Mouse (Mus musculus) kidney, adult 8-10 months (tissue): ENCODE measurements at regions not wholly inside any gene's neighbourhood (a gene's known extent, or its start where the extent isn't known, plus 50 kb on each side); places are given as distances from the start of the nearest gene placed in this dataset.
A peak's percentile ranks its signal among the peaks of the same experiment; 100 is the strongest.

Experiments
- DNase-seq, 2 experiments: peaks; one replicate each; pipeline ENCODE4 v3.0.0; 2022

DNA sequence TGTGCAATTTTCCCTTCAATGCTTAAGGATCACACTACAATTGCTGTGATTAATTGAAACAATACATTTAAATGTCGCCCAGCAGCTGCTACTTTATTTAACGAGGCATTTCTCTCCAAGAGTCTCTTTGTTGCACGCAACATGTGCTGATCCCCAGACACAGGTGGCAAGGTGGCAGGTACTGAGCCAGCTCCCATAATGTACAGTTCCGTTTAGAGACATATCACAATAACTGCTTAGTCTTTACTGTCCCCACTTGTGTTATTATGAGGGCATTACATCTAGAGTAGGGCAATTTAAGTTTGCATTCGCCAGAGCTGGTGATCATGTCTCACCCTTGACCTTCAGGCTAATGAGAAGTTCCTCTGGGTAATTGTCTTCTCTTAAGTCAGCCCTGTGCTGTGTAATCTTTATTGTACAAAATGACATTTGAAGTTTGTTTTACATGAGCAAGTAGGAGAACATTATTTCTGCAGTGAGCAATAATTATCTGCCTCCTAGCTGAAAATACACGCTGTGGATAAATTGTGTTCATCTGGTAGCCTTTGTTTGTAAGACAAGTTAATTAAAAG is 1005.7 kb upstream of the Nudt12 start:
- DNase-seq = no peak

GRCm38 (mm10) chr17:59997952-59998351 is 984.8 kb upstream of the Nudt12 start:
- DNase-seq = no peak

DNA sequence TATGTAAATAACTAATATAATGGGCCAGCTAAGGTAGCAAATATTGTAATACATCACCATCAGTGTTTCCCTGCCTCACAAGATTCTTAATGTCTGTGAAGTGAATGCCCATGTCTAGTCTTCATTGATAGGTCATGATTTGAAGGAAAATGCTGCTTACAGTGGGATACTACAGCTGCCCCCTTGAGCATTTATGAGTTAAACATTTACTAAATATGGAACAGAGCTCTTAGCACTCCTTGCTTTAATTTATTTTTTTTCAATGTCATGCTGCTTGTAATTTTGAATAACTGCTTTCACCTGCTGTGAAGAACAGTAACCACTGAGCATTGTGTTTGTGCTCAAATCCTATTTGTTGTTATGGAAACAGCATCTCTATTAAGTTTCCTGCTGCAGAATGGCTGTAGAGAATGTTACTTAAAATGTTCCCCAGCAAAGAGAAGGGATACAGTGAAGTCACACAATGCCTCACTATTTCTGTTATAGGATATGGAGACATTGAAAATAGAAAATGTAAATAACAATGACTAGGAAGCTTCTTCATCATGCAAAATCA is 966.2 kb upstream of the Nudt12 start:
- DNase-seq = no peak

DNA sequence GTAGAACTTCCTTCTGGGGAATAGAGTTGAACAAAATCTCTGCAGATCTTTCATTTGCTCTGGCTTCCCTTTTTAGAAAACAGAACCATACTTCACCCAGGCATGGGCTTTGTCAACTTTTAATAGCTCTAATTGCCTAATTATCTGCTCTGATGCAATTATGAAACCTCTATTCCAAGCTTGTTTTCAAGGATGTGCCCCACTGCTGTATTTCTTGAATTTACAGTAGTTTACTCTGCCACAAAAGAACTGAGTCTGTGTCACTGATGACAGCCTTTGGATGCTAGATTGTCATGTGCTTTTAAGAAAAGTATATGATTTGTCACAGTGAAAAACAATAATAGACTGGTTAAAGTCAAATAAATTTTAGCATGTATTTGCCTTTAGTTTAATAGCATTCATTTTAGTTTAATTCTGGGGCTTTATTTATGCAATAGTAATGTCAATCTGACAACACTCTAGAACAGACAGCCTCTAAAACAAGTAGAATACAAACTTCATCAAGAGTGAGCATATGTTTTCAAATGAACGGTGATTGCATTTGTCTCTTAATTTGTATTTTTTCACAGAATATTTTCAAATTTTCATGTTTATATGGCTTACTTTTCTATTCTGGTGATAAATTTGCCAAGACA is 964.1 kb upstream of the Nudt12 start:
- no peak for DNase-seq

DNA sequence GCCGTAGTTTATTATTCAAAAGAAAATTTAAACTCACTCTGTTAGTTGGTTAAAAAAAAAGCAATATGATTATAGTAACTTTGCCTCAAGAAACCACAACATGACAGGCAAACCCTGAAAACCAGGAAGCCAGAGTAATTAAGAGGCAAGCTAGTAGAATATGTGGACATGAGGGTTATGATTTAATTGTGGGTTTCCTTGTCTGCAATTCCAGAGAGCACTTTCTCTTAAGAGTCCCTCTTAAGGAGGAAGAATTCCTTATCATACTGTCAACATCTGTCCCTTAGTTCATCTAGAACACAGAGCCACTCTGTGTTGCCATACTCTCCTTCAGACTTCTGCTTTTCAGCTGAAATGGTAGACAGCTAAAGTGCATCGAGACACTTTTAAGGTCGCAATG is 954.2 kb upstream of the Nudt12 start:
- DNase-seq = no peak

DNA sequence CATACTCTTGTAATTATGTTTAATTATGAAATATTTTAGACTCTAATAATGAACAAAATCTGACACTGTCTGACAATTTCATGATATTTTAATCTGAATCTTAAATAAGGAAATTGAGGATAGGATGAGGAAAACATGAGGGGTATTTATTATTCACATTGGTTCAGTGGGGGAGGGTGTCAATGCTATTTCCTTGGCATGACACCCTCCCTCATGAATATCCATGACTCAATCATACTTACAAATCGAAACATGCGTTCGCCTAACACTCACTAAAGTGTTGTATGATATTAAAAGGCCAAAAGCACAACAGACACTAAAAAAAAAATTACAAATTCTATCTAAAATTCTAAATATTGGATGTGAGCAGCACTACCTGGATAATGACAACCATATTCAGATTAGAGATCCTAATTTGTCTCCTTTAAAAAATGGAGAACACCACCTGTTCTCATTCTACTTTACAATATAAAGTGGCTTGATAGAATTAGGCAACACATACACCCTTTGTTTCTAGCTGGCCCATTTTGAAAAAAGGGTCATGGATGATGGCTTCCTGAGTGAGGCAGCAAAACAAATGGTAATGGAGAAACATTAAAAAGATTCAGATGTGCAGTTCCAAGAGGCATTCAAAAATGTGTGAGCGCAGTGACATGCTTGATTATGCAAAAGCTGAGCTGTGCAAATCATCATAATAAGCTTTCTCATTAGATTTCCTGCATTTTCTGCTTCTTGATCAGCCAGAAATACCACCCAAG is 942.3 kb upstream of the Nudt12 start:
- DNase-seq = no peak

DNA sequence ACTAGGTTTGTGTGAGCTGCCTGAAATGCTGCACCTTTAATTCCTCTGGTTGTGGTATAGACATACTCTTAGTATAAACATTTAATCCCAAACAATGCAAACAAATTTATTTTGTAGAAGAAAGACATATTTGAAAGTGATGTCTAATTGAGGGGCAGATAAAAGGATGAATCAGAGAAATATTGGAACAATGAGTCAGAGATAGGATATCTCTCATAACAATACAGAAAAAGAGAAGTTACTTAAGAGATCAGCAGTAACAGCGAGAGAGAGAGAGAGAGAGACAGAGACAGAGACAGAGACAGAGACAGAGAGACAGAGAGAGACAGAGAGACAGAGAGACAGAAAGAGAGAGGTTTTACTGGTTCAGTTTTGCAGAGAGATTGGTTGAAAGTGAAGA is 933.3 kb upstream of the Nudt12 start:
- DNase-seq = no peak

DNA sequence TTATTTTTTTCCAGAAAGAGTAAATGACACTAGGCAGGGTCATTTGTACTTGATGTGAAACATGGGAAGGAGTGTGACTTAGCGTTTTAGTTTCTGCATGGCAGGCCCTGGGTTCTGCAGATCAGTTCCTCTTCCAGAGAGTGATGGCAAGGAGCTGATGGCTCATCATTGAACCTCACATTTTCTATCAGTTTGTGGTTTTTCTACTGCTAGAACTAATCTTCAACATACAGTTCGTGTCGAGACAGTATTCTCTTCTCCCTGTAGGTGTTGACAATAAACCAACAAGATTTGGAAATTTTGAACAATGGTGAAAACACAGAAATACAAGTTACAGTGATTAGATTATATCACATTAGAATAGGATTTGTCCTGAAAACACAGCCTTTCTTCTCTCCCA is 891.2 kb upstream of the Nudt12 start:
- DNase-seq = no peak

- DNase-seq = no peak
Measured at GRCm38 (mm10) chr17:59877791-59878190, 864.6 kb upstream of the Nudt12 start.

DNA sequence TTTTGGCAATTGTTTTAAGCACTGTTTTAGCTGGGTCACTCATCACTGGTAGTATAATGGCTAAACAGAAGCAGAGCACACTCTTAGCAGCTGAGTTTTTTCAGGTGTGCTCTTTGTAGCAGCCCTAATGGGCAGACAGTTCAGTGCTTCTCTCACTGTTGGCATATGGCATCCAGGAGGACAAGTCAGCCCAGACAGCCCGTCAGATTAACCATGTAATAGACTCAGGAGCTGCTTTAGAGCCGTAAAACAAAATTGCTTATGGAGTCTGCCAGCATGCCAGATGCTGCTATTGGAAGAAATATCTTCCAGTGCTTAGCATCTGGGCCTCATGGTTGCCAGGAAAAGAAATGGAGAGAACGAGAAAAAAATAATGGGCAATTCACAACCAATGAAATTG is 835.7 kb upstream of the Nudt12 start:
- no peak for DNase-seq

GRCm38 (mm10) chr17:59845261-59845819 is 832.2 kb upstream of the Nudt12 start:
- peak in 1 of 2 experiments; percentile 10 for DNase-seq

DNA sequence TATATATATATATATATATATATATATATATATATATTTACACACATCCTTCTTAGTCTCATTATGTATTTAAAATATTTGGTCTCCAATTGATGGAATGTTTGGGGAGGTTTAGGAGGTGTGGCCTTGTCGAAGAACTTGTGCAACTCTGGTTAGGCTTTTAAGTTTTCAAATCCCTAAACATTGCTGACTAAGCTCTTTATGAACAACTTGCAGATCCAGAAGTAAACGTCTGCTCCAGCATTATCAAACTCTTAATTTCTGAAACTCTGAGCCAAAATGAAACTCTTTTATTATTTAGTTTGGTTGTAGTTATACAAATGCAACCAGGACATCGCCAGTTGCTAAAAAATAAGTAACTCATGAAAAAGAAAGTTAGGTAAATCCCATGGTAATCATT is 792.7 kb upstream of the Nudt12 start:
- no peak for DNase-seq

DNA sequence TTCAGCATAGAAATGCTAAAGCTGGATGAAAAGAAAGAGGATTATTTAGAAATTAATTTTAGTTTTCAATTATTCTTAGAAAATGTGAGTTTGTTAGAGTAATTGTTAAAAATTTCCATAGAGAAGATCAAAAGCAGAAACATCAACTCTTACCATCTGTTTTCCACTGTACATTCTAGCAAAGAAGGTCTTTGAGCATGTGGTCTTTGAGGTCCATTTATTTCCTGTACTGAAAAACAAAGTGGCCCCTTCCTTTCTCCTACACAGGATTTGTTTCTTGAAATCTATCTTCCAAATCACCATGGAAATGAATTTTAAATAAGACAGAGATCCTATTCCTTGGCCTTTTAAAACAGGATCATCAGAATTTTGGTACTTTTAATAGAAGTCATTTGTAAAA is 780.3 kb upstream of the Nudt12 start:
- no peak for DNase-seq

DNA sequence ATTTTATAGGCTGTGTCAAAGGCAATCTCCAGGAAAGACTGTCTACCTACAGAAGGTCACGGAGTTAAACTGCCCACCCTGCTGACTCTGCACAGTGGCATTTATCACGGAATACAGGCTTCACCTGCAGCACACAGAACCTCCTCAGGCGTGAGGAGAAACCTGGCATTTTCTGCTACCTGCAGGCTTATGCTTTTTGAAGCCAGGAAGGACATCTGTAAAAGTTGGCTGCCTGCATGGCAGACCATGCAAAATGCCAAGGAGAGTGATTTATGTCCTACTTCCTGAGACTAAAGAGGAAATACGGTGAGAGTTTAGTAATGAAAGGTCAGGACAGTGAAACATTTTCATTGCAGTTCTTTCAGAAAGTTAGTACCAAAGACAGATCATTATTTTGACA is 779.6 kb upstream of the Nudt12 start:
- DNase-seq = no peak

- no peak for DNase-seq
Measured at GRCm38 (mm10) chr17:59774075-59774474, 760.9 kb upstream of the Nudt12 start.

DNA sequence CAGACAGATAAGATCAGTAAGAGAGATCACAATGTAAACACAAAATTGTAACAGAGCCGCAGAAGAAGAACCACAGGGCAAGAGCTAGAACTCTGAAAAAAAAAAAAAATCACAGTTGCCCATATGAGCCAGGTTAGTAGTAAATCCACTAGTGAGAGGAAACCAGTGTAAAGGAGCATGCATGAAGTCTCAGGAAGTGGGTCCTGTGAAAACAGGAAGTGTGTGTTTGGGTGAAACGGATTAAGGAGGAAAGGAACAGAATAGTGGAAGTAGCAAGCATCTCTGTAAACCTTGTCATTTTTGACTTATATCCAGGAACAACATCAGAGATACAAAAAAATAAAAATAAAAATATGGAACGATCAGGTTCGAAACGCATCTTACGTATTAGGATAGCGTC is 753.4 kb upstream of the Nudt12 start:
- no peak for DNase-seq

- DNase-seq = no peak
Measured at GRCm38 (mm10) chr17:59764486-59764885, 751.3 kb upstream of the Nudt12 start.

DNA sequence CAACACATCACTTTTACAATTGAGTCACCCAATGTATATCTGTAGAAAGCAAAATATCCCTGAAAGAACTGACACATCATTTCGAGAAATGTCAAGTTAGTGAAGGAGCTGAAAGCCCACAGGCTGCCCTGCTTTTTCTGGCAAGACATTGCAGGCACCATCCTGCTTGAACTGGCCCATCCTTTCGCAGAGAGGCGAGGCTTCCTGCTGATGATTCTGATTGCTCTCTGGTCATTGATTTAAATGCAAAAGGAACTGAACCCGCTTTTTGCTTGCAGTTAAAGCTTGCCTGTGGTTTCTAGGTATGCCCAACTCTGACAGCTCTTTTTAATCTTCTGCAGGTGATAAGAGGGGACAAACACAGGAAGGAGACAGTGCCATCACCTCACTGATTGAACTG is 748.9 kb upstream of the Nudt12 start:
- DNase-seq = no peak

DNA sequence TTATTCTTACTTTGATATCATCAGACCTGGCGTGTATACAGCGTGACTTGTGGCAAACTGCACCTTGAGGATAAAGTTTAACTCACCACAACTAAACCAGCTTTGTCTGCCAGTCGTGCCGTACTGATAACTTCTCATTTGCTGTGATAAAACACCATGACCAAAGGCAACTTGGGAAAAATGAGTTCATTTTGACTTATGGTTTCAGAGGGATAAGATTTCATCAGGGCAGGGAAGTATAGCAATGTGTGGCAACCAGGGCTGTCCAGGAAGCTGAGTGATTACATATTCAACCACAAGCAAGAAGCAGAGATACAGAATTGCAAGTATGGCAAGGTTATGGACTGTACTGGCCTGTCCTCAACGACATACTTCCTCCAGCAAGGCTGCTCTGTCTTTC is 747.7 kb upstream of the Nudt12 start:
- DNase-seq = no peak

GRCm38 (mm10) chr17:59746106-59746505 is 732.9 kb upstream of the Nudt12 start:
- no peak for DNase-seq
